Mouse (Mus musculus): Measurements from ENCODE around the gene Heatr6. TPM values are rescaled to one million over a fixed set of nuclear protein-coding genes. Genes with fewer than 3 reads are reported as not detected.

Heatr6 gene
- 24.5 TPM for polyA plus RNA-seq (2017; shearing (Covaris generic))

DNA sequence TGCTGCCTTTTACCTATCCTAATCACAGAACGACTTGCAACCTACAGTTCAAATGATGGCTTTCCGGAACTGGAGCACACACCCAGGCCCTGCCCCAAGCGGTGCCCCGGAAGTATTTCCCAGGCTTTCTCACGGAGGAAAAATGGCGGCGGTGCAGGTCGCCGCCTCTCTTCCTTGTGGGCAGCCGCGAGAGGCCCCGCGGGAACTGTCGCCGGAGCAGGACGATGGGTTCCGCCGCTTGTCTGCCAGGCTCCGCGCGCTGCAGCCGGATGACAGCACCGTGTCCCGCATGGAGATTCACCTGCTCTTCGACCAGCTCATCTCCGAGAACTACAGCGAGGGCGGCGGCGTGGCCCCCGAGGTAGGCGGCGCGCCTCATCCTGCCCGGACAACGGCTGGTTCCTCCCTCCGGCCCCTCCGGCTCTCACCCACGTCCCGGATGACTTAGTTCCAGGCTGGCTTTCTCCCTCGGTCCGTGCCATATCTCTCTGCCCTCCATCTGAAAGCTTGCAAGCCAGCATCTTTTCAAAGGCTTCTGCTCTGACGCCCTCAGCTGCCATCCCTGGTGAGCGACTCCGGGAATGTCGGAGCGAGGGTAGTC is at the start of gene Heatr6:
Gene Heatr6 (plus strand): TSS at position 116 of the 601 bp plus-strand sequence.

DNA sequence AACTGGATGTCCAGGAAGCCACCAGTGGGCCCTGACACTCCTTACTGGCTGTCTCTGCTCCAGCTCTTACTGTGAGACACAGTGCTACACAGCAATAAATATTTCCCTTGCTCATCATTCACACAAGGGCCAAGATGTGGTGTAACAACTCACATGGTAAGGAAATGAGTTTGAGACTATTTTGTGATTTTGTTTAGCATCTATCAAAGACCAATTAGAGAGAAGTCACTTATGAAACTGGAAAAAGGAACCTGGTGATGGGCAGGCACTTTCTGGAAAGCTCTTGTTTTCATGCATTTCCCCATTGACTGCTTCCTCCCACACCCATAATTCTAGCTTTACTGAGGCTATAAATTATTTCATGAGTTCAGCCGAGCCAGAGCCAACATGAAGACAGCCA is 49.8 kb upstream of the Heatr6 start, which contains the start of gene Wfdc17:
Gene Wfdc17 (plus strand): TSS at position 287 of the 400 bp plus-strand sequence.

DNA sequence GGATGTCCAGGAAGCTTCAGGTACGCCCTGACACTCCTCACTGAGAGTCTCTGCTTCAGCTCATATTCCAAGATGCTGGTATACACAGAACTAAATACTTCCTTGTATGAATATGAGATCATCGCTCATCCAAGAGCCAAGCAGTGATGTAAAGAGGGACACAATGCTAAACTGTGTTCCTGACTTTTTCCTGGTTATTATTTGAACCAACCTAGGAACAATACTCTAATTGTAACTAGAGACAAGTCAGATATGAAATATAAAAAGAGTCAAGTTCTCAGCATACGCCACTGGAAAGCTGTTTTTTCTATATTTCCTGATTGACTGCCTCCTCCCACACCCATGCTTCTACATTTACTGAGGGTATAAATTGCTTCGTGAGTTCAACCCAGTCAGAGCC is 44.8 kb upstream of the Heatr6 start, which contains the start of gene Wfdc18:
Gene Wfdc18 (plus strand): TSS at position 301 of the 400 bp plus-strand sequence.

GRCm38 (mm10) chr11:83746681-83747080 is 6.8 kb upstream of the Heatr6 start, which contains the start of gene Wfdc21:
TSS of gene Wfdc21 (plus strand) at chr11:83746940.

Other genes with a start within 250 kb of the Heatr6 start
- gene Heatr9, start 231.5 kb upstream of the Heatr6 start, polyA plus RNA-seq (2017; shearing (Covaris generic)) = 1.3 TPM
- 3,826 TPM for gene Ccl5, start 223.2 kb upstream of the Heatr6 start, polyA plus RNA-seq (2017; shearing (Covaris generic))
- 1.7 TPM for gene Ccl9, start 175.1 kb upstream of the Heatr6 start, polyA plus RNA-seq (2017; shearing (Covaris generic))
- not detected for gene Ccl6, start 160.6 kb upstream of the Heatr6 start, polyA plus RNA-seq (2017; shearing (Covaris generic))
- not detected for gene Rpl9-ps1, start 108.1 kb upstream of the Heatr6 start, polyA plus RNA-seq (2017; shearing (Covaris generic))
- 45.8 TPM for gene Ccl3, start 104.3 kb upstream of the Heatr6 start, polyA plus RNA-seq (2017; shearing (Covaris generic))
- 203 TPM for gene Ccl4, start 91.1 kb upstream of the Heatr6 start, polyA plus RNA-seq (2017; shearing (Covaris generic))
- gene Wfdc17, start 49.7 kb upstream of the Heatr6 start, polyA plus RNA-seq (2017; shearing (Covaris generic)) = not detected
- not detected for gene Wfdc18, start 44.7 kb upstream of the Heatr6 start, polyA plus RNA-seq (2017; shearing (Covaris generic))
- gene Wfdc21, start 6.8 kb upstream of the Heatr6 start, polyA plus RNA-seq (2017; shearing (Covaris generic)) = not detected
- gene Hnf1b, start 96.4 kb downstream of the Heatr6 start, polyA plus RNA-seq (2017; shearing (Covaris generic)) = 0.32 TPM
- gene Ddx52, start 188.4 kb downstream of the Heatr6 start, polyA plus RNA-seq (2017; shearing (Covaris generic)) = 51.1 TPM
- 37.2 TPM for gene Synrg, start 210.7 kb downstream of the Heatr6 start, polyA plus RNA-seq (2017; shearing (Covaris generic))

Measured in effector memory CD4-positive, alpha-beta T cell, adult 7 months (primary cell).